Mouse (Mus musculus): ENCODE results near the gene Cth.

- TF ChIP-seq CTCF (IDR thresholded peaks at IDR 0.05; ENCODE audit: insufficient read depth, low read depth, low read length) (no peak), POLR2A (IDR thresholded peaks at IDR 0.05; ENCODE audit: insufficient read depth, low read depth, low read length) (no peak)
Observed at GRCm38 (mm10) chr3:157847338-157848284, 77.3 kb downstream of the Cth start.
